Mouse (Mus musculus): Measurements from ENCODE around the gene Slc8b1. TPM values are rescaled to one million over a fixed set of nuclear protein-coding genes. Genes with fewer than 3 reads are reported as not detected.
"Not testable (repeated sequence)": the region's sequence is repeated elsewhere in the genome, so short reads cannot be mapped to it uniquely, and the experiment has no call there.

Gene Slc8b1
- polyA plus RNA-seq, 1 experiment from 2014 or later: 6.6 TPM

DNA sequence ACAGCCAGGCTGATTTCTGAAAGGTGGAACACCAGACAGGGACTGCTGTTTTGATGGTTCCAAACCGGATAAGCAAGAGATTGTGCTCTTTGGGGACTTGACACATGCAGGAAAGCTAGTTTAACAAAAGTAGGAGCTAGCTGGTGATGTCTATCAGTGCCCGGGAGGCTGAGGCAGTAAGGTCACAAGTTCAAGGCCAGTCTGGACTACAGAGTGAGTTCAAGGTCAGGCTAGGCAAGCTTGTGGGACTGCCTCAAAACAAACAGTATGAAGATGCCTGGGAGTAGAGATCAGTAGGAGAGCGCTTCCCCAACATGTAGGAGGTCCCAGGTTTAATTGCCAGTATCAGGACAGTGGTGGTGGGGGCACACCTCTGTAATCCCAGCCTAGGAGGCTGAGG lies 13.9 kb upstream of the Slc8b1 start:
- 0 out of 2 replicates have a peak, but pooled peaks cover 6% of the 10 kb centered on the region for H3K36me3 ChIP-seq
- no peak overlapping the region for H3K4me3 ChIP-seq
- H3K4me2 ChIP-seq: no peak overlapping the region
- H3K4me1 ChIP-seq: peaks cover 6% of the 10 kb centered on the region
- no peaks in the 10 kb centered on the region for H3K27me3 ChIP-seq
- no peak overlapping the region for H3K9ac ChIP-seq
- no peak for ATAC-seq (ENCODE audit: borderline replicate concordance, extremely low read depth, low FRiP score, low TSS enrichment)
- WGBS: 88% methylated on average over 3 of the region's 3 CpGs
- H3K9me3 ChIP-seq: no peaks in the 10 kb centered on the region
- H3K27ac ChIP-seq: no peak overlapping the region

DNA sequence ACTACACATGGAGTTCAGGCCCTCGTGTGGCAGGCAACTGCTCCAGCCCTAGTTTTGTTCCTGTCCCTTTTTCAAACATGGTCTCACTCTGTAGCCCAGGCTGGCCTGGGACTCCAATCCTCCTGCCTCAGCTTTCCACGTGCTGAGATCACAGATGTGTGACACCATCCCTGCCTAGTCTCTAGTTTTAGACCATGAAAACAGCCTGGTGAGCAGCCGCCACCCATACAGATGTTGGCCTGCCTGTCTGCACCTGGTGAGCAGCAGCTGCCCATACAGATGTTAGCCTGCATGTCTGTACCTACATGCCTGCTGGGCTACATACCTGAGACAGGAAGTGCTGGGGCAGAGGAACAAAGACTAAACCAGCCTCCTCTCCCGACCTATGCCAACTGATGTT lies 11.8 kb upstream of the Slc8b1 start:
- Histone ChIP-seq H3K36me3 (no peaks in the 10 kb centered on the region), H3K27me3 (no peaks in the 10 kb centered on the region), H3K4me3 (no peak overlapping the region), H3K27ac (no peak overlapping the region), H3K4me1 (peaks cover 17% of the 10 kb centered on the region), H3K9me3 (no peaks in the 10 kb centered on the region), H3K9ac (no peak overlapping the region), H3K4me2 (no peak overlapping the region)
- WGBS: 78% methylated on average over 4 of the region's 4 CpGs
- ATAC-seq (ENCODE audit: borderline replicate concordance, extremely low read depth, low FRiP score, low TSS enrichment): no peak

DNA sequence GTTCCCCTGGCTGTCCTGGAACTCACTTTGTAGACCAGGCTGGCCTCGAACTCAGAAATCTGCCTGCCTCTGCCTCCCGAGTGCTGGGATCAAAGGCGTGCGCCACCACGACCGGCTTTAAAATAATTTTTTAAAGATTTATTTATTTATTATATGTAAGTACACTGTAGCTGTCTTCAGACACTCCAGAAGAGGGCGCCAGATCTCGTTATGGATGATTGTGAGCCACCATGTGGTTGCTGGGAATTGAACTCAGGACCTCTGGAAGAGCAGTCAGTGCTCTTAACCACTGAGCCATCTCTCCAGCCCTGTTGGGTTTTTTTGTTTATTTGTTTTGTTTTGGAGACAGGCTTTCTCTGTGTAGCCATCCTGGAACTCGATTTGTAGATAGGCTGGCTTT lies 10.4 kb upstream of the Slc8b1 start:
- peaks cover 19% of the 10 kb centered on the region for H3K4me1 ChIP-seq
- not testable (repeated sequence) for H3K4me2 ChIP-seq; H3K27ac ChIP-seq; H3K9me3 ChIP-seq; H3K36me3 ChIP-seq; H3K4me3 ChIP-seq; ATAC-seq (ENCODE audit: borderline replicate concordance, extremely low read depth, low FRiP score, low TSS enrichment); H3K27me3 ChIP-seq; H3K9ac ChIP-seq
- WGBS: 83% methylated on average over 9 of the region's 9 CpGs

DNA sequence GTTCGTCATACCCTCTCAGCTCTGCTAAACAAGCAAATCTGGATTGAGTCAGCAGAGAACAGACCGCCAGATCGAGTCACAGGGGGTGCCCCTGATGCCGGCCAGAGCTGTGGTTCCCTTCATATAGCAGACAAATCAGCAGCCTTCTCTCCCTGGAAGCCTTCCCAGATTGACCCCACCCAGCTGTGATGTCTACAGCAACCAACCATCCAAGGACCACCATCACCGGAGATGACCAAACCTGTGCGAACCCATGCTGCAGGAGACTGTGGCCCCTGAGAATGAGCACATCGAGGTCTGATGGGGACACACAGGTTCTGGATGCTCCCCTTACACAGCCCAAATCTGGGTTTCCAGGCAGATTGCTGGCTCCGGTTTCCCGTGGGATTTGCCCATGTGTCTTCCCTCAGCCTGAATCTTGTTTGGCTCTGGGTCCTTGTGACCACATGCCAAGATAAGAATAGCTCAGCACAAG lies 8.8 kb upstream of the Slc8b1 start:
- WGBS: 58% methylated on average over 9 of the region's 9 CpGs
- no peaks in the 10 kb centered on the region for H3K36me3 ChIP-seq
- peak overlapping the region; percentile 83 for H3K4me3 ChIP-seq
- H3K27ac ChIP-seq: no peak overlapping the region
- peak overlapping the region; percentile 92 for H3K4me2 ChIP-seq
- no peak for ATAC-seq (ENCODE audit: borderline replicate concordance, extremely low read depth, low FRiP score, low TSS enrichment)
- no peaks in the 10 kb centered on the region for H3K27me3 ChIP-seq
- H3K9ac ChIP-seq: peak overlapping the region; percentile 73
- H3K9me3 ChIP-seq: no peaks in the 10 kb centered on the region
- H3K4me1 ChIP-seq: peaks cover 26% of the 10 kb centered on the region

DNA sequence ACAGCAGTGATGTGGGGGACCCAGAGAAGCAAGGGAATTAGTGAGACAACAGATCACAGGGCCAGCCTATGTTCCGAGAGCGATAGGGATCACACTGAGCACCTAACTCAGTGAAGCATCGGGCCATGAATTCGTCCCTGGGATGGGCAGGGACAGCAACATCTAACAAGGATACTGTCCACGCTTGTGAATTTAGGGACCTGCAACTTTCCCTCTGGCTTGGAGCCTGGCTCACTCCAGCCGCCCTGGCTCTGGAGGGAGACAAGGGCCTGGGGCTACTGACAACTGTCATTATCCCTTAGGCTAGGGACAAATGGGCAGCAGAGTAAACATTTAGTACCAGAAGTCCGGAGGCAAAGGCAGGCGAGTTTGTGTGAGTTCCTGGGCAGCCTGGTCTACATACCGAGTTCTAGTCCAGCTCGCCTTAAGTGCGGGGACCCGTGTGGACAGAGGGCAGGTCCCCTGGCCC lies 8.3 kb upstream of the Slc8b1 start:
- Histone ChIP-seq H3K9ac (peak overlapping the region; percentile 73), H3K4me2 (peak overlapping the region; percentile 92), H3K36me3 (no peaks in the 10 kb centered on the region), H3K4me3 (peak overlapping the region; percentile 83), H3K4me1 (peaks cover 29% of the 10 kb centered on the region), H3K27ac (no peak overlapping the region), H3K27me3 (no peaks in the 10 kb centered on the region), H3K9me3 (no peaks in the 10 kb centered on the region)
- ATAC-seq (ENCODE audit: borderline replicate concordance, extremely low read depth, low FRiP score, low TSS enrichment): no peak
- WGBS: 6% methylated on average over 12 of the region's 12 CpGs

DNA sequence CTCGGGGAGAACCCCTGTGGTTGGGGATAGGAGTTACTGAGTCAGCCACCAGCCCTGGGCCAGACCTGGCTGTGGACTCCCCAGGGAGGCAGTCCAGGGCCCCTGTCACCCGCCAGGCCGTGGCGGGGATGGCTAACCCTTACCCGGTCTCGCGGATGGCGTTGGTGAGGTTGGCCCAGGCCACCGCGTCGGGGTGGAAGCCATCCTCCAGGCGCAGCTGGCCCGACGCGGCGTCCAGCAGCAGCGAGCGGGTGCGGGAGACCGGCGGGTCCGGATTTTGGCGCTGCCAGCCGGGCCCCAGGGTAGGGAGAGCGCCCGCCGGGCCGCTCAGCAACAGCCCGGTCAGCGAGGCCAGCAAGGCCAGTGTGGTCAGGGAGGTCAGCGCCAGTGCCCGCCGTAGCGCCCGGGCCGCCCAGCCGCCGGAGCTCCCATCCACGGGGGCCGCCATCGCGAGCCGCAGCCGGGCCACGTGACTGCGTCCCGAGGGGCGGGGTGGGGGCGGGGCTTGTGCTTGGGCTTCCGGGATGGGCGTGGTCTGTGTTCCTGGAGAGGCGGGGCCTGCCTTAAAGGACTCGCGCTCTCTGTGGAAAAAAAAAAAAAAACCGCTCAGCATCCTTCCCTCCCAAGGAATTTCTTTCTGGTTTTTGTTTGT lies 7.7 kb upstream of the Slc8b1 start, which contains the start of gene Plbd2:
Gene Plbd2 (minus strand): TSS at position 482 of the 652 bp plus-strand sequence.
- ATAC-seq (ENCODE audit: borderline replicate concordance, extremely low read depth, low FRiP score, low TSS enrichment): peak; percentile 77
- Histone ChIP-seq H3K9ac (peak within 1 kb of the TSS; percentile 73), H3K27ac (no peak within 1 kb of the TSS), H3K4me3 (peak within 1 kb of the TSS; percentile 83), H3K36me3 (no peaks in the 10 kb centered on the region), H3K4me1 (peaks cover 29% of the 10 kb centered on the region), H3K27me3 (no peaks in the 10 kb centered on the region), H3K4me2 (peak within 1 kb of the TSS; percentile 92), H3K9me3 (no peaks in the 10 kb centered on the region)
- under 1% methylated on average over 55 of the region's 55 CpGs for WGBS

DNA sequence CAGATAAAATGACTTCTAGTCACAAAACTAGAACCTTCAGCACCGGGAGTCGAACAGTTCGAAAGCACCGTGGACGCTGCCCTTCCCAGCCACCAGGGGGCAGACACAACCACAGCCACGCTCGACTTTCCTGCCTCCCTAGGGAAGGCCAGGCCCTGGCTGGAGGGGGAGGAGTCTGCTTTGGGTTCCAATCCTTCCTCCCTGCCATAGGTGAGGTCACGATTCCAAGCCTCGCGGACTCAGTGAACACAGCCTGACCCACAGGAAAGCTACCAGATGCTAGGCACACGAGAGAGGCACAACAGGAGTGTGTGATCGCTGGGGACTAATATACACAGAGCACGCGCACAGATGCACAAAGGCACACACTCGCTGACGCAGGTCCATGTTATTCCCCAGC lies 5.6 kb upstream of the Slc8b1 start:
- WGBS: 17% methylated on average over 16 of the region's 16 CpGs
- H3K4me3 ChIP-seq: no peak overlapping the region
- no peaks in the 10 kb centered on the region for H3K27me3 ChIP-seq
- H3K9me3 ChIP-seq: no peaks in the 10 kb centered on the region
- H3K36me3 ChIP-seq: no peaks in the 10 kb centered on the region
- peak overlapping the region; percentile 16 for H3K4me2 ChIP-seq
- no peak overlapping the region for H3K27ac ChIP-seq
- H3K9ac ChIP-seq: no peak overlapping the region
- peaks cover 30% of the 10 kb centered on the region for H3K4me1 ChIP-seq
- ATAC-seq (ENCODE audit: borderline replicate concordance, extremely low read depth, low FRiP score, low TSS enrichment): no peak

DNA sequence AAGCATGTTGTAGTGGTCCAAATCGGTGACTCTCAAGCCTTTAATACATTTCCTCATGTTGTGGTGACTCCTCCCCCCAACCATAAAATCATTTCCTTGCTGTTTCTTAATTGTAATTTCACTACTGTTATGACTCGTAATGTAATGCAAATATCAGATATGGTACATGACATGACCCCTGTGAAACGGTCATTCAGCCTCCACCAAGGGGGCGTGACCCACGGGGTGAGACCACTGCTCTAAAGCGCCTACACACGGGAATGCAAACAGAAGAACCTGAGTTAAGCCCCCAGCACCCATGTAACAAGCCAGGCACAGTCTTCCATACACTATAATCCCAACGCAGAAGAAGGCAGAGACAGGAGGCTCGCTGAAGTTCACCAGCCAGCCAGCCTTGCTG lies 5.2 kb upstream of the Slc8b1 start:
- H3K9ac ChIP-seq: no peak overlapping the region
- peaks cover 34% of the 10 kb centered on the region for H3K4me1 ChIP-seq
- H3K36me3 ChIP-seq: no peaks in the 10 kb centered on the region
- H3K27ac ChIP-seq: no peak overlapping the region
- H3K4me2 ChIP-seq: peak overlapping the region; percentile 16; the same call in 1 of the 2 replicates
- no peak for ATAC-seq (ENCODE audit: borderline replicate concordance, extremely low read depth, low FRiP score, low TSS enrichment)
- no peaks in the 10 kb centered on the region for H3K27me3 ChIP-seq
- H3K4me3 ChIP-seq: no peak overlapping the region
- no peaks in the 10 kb centered on the region for H3K9me3 ChIP-seq
- WGBS: 64% methylated on average over 9 of the region's 9 CpGs

DNA sequence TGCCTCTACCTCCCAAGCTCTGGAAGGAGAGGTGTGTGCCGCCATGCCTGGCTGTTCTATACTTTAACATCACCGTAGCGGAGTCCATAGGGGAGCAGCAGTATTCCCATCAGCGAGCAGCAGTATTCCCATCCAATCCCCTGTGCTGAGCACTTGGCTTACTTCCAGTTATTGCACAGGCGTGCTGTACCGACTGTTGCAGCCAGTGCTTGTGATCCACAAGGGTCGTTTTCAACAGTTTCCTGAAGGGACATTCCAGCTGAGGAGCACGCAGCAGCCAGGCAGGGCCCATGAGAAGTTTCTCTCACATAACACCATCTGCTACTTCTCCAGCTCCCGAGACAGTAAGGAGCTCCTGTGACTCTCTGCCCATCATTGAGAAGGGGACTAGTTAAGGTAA lies 4.5 kb upstream of the Slc8b1 start:
- no peak overlapping the region for H3K4me2 ChIP-seq
- no peaks in the 10 kb centered on the region for H3K36me3 ChIP-seq
- H3K27ac ChIP-seq: no peak overlapping the region
- H3K4me3 ChIP-seq: no peak overlapping the region
- no peaks in the 10 kb centered on the region for H3K9me3 ChIP-seq
- no peaks in the 10 kb centered on the region for H3K27me3 ChIP-seq
- WGBS: 37% methylated on average over 9 of the region's 9 CpGs
- peaks cover 37% of the 10 kb centered on the region for H3K4me1 ChIP-seq
- ATAC-seq (ENCODE audit: borderline replicate concordance, extremely low read depth, low FRiP score, low TSS enrichment): no peak
- no peak overlapping the region for H3K9ac ChIP-seq

DNA sequence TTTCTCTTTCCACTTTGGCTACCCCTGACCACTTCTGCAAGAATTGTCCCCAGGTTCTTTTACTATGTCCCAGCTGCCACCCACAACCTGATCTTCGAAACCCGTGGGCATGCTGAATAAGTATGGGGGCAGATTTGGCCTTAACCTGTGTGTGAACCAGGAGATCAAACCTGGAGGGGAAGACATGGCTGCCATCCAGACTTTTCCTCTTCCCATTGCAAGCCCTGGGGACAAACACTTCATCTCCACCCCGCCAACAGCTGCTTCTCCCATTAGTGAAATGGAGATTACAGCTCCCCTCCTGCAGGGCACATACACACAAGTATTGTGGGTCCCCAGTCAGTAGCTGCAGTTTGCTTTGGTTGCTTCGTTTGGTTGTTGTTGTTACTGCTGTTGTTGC lies 3.7 kb upstream of the Slc8b1 start:
- H3K36me3 ChIP-seq: no peaks in the 10 kb centered on the region
- no peak for ATAC-seq (ENCODE audit: borderline replicate concordance, extremely low read depth, low FRiP score, low TSS enrichment)
- no peaks in the 10 kb centered on the region for H3K9me3 ChIP-seq
- no peak overlapping the region for H3K4me3 ChIP-seq
- no peak overlapping the region for H3K4me2 ChIP-seq
- no peak overlapping the region for H3K9ac ChIP-seq
- 41% methylated on average over 4 of the region's 4 CpGs for WGBS
- H3K27ac ChIP-seq: no peak overlapping the region
- H3K4me1 ChIP-seq: peaks cover 36% of the 10 kb centered on the region
- H3K27me3 ChIP-seq: no peaks in the 10 kb centered on the region

DNA sequence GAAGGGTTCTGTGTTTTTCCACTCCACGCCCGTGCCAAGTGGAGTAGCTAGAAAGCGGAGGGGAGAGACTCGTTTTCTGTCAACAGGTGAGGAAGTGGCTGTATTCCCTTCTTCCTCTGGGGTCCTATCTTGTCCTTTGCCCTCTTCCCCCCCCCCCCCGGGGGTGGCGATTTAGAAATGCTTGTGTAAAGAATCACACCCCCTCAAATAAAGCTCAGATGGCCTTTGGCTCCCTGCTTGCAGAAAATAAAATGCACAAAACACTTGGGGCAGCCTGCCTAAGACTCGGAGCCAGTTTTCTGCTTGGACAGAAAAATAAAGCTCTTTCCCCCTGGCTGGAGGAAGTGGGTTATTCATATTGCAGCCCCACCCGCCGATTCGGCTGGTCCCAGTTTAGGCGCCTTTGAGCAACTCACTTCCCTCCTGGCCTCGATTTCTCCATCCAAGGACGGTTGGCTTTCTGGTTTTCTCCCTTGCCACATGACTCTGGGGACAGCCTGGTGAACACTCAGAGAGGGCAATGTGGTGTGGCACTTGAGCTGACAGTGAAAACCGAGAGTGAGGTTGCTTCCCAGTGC lies 764 bp downstream of the Slc8b1 start:
- Histone ChIP-seq H3K4me2 (peak overlapping the region; percentile 89), H3K27ac (peak overlapping the region; percentile 50; the same call in 1 of the 2 replicates), H3K9me3 (no peaks in the 10 kb centered on the region), H3K27me3 (no peaks in the 10 kb centered on the region), H3K4me1 (peaks cover 49% of the 10 kb centered on the region), H3K36me3 (no peaks in the 10 kb centered on the region), H3K4me3 (peak overlapping the region; percentile 64), H3K9ac (peak overlapping the region; percentile 43)
- no peak for ATAC-seq (ENCODE audit: borderline replicate concordance, extremely low read depth, low FRiP score, low TSS enrichment)
- WGBS: 19% methylated on average over 14 of the region's 14 CpGs

DNA sequence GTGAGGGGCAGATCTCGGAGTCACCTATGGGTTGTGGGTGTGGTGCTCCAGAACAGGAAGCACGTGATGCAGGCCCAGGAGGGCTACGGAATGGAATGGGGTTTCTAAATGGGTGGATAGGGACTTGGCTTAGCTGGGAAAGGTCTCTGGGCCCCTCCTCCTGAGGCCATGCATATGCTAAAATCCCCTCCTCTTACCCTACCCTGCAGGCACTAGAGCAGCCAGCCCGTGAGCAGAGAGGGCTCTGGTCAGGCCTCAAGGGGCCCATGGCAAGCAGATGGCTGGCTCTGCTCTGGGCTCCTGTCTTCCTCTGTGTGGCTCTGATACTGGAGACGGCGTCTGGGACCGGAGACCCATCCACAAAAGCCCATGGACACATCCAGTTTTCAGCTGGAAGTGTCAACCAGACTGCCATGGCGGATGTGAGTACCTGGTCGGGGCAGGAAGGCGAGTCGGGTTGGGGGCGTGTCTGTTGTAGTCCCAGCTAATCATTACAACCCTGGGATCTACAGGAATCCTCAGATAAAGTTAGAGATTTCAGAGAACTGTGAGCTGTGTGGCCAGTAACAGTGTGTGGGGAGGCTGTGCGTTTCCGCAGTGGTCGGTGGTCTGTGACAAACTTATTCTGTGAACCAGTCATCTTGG lies 2.1 kb downstream of the Slc8b1 start:
- whole genome bisulfite sequencing: 56% methylated on average over 15 of the region's 15 CpGs
- Histone ChIP-seq H3K27ac (no peak overlapping the region), H3K4me1 (peaks cover 45% of the 10 kb centered on the region), H3K4me2 (no peak overlapping the region), H3K9ac (no peak overlapping the region), H3K9me3 (no peaks in the 10 kb centered on the region), H3K36me3 (no peaks in the 10 kb centered on the region), H3K27me3 (no peaks in the 10 kb centered on the region), H3K4me3 (no peak overlapping the region)
- ATAC-seq (ENCODE audit: borderline replicate concordance, extremely low read depth, low FRiP score, low TSS enrichment): no peak

All from lung, embryonic 15.5 days (tissue).